Mouse (Mus musculus) lung, postnatal 0 days (tissue): ENCODE measurements around the gene Cnot8. TPM values are rescaled to one million over a fixed set of nuclear protein-coding genes. Genes with fewer than 3 reads are reported as not detected.
"Not testable (repeated sequence)": the region's sequence is repeated elsewhere in the genome, so short reads cannot be mapped to it uniquely, and the experiment has no call there.

Experiments used
- ATAC-seq: fragments of 200-750 bp; cut with Nextera tagmentation; 2 replicates; pipeline ENCODE4 v1.8.0; 2017; ENCODE audit warnings: moderate library complexity
- DNase-seq: peaks from one replicate; pipeline ENCODE4 v3.0.0-alpha.2; 2016; ENCODE audit warnings: low spot score
- H3K27ac ChIP-seq: fragments of 300-500 bp; sonication (generic); 2 replicates; pipeline ENCODE4 v1.5.1; 2014; ENCODE audit warnings: antibody characterized with exemption, mild to moderate bottlenecking, low read length, mixed read lengths
- H3K27me3 ChIP-seq: fragments of 300-500 bp; sonication (generic); replicated peaks from 2 replicates; pipeline ENCODE4 v1.6.1; 2014; ENCODE audit warnings: low read length, mixed read lengths; ENCODE audit not compliant: insufficient read depth
- H3K36me3 ChIP-seq: fragments of 300-500 bp; sonication (generic); 2 replicates; pipeline ENCODE4 v1.6.1; 2014; ENCODE audit warnings: low read length, mixed read lengths; ENCODE audit not compliant: insufficient read depth
- H3K4me1 ChIP-seq: fragments of 300-500 bp; sonication (generic); 2 replicates; pipeline ENCODE4 v1.6.1; 2014; ENCODE audit warnings: antibody characterized with exemption, low read depth, low read length, mixed read lengths; ENCODE audit not compliant: insufficient read depth
- H3K4me2 ChIP-seq: fragments of 300-500 bp; sonication (generic); replicated peaks from 2 replicates; pipeline ENCODE4 v1.6.1; 2014; ENCODE audit warnings: low read depth, mild to moderate bottlenecking, low read length, moderate library complexity, mixed read lengths
- H3K4me3 ChIP-seq: fragments of 300-500 bp; sonication (generic); 2 replicates; pipeline ENCODE4 v1.5.1; 2014; ENCODE audit warnings: low read depth, low read length
- H3K9ac ChIP-seq: fragments of 300-500 bp; sonication (generic); replicated peaks from 2 replicates; pipeline ENCODE4 v1.6.1; 2014; ENCODE audit warnings: low read depth, mild to moderate bottlenecking
- H3K9me3 ChIP-seq: fragments of 300-500 bp; sonication (generic); 2 replicates; pipeline ENCODE4 v1.6.1; 2016; ENCODE audit warnings: low read length, mixed read lengths
- CTCF ChIP-seq: IDR thresholded peaks from 2 replicates; pipeline ENCODE4 v1.5.1; 2016; ENCODE audit warnings: antibody characterized with exemption, mild to moderate bottlenecking
- EP300 ChIP-seq: IDR thresholded peaks from 2 replicates; pipeline ENCODE4 v1.6.1; 2016; ENCODE audit warnings: antibody characterized with exemption, mild to moderate bottlenecking, control low read depth
- WGBS: fragments of 180-500 bp; shearing (Covaris S2); extraction: QIAGEN DNeasy Blood & Tissue Kit; methylation state at CpG from one replicate; pipeline ENCODE4 v1.1.7; 2014; 5-methylcytosine and 5-hydroxymethylcytosine counted together
- polyA plus RNA-seq: library from polyadenylated mRNA; unstranded; fragments of >200 nt; fragmentation: Nextera tagmentation; extraction: Ambion mirVana; gene quantifications from 2 replicates; pipeline ENCODE4 v1.2.1, GENCODE M21; 2015

Cnot8 gene
- polyA plus RNA-seq, result 71.2 and 71.8 TPM in 2 replicates

DNA sequence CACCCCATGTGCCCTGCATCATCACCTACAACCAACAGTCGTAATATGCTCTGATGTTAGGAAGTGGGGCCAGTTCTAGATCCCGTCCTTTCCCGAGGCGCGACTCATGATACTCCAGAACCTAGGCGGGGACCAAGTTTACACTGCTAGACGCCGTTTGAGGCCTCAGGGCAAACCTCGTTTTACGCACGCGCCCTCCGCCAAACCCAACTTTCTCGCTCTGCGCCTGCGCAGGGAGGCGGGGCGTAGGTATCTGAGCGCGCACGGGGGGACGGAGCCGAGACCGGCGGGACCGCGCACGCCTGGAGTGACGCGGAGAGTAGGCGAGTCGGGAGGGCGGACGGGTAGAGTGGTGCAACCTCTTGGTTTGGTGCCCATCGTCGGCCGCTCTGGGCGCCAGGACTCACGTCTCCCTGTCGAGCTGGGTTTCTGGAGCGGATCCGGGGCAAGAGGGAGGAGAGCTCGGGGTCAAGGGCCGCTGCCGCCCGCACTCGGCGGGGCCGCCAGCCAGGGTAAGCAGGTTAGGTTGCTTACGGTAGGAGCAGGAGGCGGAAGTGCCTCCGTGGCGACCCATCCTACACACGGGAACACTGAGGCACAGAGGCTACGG, at the start of gene Cnot8:
Gene Cnot8, plus strand, starts transcription at position 457 of the 610 bp plus-strand sequence.
- ATAC-seq, result peak; percentile 99
- Histone ChIP-seq H3K9me3 (no peaks in the 10 kb centered on the region), H3K4me2 (peak within 1 kb of the TSS; percentile 69), H3K27ac (peak within 1 kb of the TSS; percentile 95), H3K27me3 (no peaks in the 10 kb centered on the region), H3K9ac (peak within 1 kb of the TSS; percentile 89), H3K4me1 (peaks cover 3% of the 10 kb centered on the region; the same call in 1 of the 2 replicates), H3K4me3 (peak within 1 kb of the TSS; percentile 85), H3K36me3 (no peaks in the 10 kb centered on the region)
- TF ChIP-seq EP300 (no peak), CTCF (no peak)
- WGBS, result under 1% methylated on average over 55 of the region's 55 CpGs
- peak; percentile 99 for DNase-seq

DNA sequence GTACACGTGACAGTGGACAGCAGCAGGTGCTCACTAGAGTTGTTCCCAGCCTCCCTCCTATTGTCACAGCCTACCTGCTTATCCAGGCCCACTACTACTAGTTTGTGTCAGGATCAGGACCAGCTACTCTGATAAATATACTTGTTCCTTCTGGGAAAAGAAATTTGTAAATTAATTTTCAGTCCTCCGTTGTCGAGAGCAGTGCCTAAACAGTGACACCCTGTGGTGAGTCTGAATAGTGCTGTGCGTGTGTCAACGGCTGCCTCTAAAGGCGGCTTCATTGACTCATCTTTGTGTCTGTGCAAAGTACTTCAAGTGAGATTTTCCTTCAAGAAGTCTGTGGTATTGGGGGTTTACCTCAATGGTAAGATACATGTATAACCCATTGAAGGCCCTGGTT, 46.5 kb upstream of the Cnot8 start:
- WGBS, result 37% methylated on average over 6 of the region's 6 CpGs
- H3K4me1 ChIP-seq, result no peaks in the 10 kb centered on the region
- H3K27me3 ChIP-seq, result no peaks in the 10 kb centered on the region
- H3K9ac ChIP-seq, result no peak overlapping the region
- peak; percentile 61 for DNase-seq
- ATAC-seq, result no peak
- H3K36me3 ChIP-seq, result peaks cover 36% of the 10 kb centered on the region
- H3K4me3 ChIP-seq, result no peak overlapping the region
- no peak overlapping the region for H3K27ac ChIP-seq
- no peaks in the 10 kb centered on the region for H3K9me3 ChIP-seq
- peak; percentile 88 for TF ChIP-seq CTCF
- TF ChIP-seq EP300, result no peak
- H3K4me2 ChIP-seq, result no peak overlapping the region

DNA sequence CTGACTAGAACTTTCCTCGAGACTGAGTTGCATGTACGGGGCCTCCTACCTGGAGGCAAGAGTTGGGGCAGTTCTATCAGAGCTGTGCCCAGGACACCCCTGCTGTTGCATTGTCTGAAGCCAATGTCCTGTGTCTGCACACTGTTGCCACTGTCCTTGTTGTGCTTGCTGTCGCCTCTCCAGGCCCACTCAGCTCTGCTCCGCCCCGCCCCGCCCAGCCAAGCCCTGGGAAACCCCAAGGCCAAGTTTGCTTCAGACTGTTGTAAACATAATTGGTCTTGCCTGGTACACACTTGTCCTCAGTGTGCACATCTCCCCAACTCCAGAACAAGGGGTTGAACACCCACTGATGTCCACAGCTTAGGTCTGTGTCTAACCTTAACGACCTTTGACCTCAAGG, 44.2 kb upstream of the Cnot8 start:
- not testable (repeated sequence) for H3K9me3 ChIP-seq, H3K4me1 ChIP-seq, DNase-seq, H3K27ac ChIP-seq, H3K9ac ChIP-seq, H3K27me3 ChIP-seq, H3K4me3 ChIP-seq, H3K4me2 ChIP-seq, ATAC-seq
- H3K36me3 ChIP-seq, result peaks cover 25% of the 10 kb centered on the region
- WGBS, result 91% methylated on average over 7 of the region's 7 CpGs

DNA sequence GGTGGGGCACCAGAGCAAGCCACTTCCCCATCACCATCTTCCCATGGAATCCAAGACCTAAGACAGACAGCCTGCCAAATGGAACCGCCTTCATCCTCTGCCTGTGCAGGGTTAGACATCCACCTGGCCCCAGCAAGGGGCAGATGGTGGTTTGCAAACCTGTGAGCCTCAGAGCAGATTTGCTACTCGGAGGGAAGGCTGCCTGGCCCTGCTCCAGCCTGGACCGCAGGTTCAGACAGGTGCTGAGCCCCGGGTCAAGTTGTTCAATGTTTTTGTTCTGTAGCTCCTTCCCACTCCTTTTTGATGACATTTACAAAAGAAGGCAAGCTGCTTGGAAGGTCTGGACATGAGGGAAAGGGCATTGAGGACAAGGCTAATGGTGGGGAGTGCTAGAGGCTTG, 42.7 kb upstream of the Cnot8 start:
- DNase-seq, H3K4me3 ChIP-seq, H3K9ac ChIP-seq, H3K27ac ChIP-seq, ATAC-seq, H3K4me2 ChIP-seq, H3K4me1 ChIP-seq, H3K27me3 ChIP-seq, H3K9me3 ChIP-seq: not testable (repeated sequence)
- peaks cover 17% of the 10 kb centered on the region for H3K36me3 ChIP-seq
- 98% methylated on average over 3 of the region's 4 CpGs for WGBS

DNA sequence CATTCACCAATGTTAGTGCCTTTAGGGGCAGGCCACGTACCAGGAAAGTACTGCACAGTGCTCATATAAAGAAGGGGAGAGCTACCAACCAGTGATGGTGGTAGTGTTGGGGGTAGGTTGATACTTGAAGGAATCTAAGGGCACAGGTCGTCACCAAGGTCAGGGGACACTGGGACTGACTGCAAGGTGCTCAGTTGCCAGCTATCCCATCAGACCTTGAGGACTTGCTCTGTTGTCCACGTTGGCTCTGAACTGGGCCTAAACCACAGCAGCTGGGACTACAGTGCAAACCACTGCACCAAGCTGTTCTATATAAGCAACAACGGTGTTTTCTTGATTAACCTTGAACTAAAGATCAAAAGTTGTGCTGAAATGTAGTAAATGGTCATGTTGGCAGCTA, 41.4 kb upstream of the Cnot8 start:
- Histone ChIP-seq H3K4me1 (no peaks in the 10 kb centered on the region), H3K4me3 (no peak overlapping the region), H3K36me3 (peaks cover 11% of the 10 kb centered on the region; the same call in 1 of the 2 replicates), H3K4me2 (no peak overlapping the region), H3K9ac (no peak overlapping the region), H3K27me3 (no peaks in the 10 kb centered on the region), H3K27ac (no peak overlapping the region), H3K9me3 (no peaks in the 10 kb centered on the region)
- TF ChIP-seq CTCF (no peak), EP300 (no peak)
- WGBS, result 81% methylated on average over 4 of the region's 4 CpGs
- ATAC-seq, result no peak
- DNase-seq, result no peak

DNA sequence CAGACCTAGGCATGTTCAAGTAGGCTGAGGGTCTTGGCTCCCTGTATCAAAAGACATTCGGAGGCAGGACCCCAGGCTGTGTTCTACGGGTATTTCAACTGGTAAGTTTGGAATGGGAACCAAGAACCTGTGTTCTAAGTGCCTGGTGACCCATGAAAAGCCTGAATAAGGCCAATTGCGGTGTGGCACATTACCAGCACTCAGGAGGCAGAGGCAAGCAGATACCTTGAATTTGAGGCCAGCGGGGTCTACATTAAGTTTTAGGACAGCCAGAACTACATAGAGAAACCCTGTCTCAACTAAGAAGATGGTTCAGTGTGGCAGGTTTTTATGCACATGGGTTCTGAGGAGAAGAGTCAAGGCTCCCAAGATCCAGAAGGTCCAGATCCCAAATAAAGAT, 38.9 kb upstream of the Cnot8 start:
- H3K4me3 ChIP-seq, result no peak overlapping the region
- no peak for ATAC-seq
- WGBS, result 87% methylated on average over 4 of the region's 4 CpGs

DNA sequence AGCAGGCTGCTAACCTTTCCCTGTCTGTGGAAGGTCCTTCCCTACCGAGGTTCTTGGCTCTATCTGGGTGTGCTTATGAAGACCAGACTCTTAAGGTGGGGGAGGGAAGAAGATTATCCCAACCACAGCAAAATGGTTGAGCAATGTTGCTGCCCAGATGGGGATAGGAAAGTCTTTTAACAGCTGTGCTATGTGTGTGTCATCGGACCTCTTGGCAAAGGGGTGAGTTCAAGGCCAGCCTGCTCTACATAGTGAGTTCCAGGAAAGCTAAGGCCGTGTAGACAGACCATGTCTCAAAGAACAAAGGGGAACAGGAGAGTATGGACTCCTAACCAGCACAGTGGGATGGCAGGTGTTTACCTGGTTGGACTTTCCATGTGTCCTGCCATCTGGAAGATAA, 31.0 kb upstream of the Cnot8 start:
- DNase-seq (no peak), ATAC-seq (no peak)
- H3K36me3 ChIP-seq, result no peaks in the 10 kb centered on the region
- H3K27me3 ChIP-seq, result no peaks in the 10 kb centered on the region
- no peak overlapping the region for H3K27ac ChIP-seq
- TF ChIP-seq EP300 (no peak), CTCF (no peak)
- H3K4me2 ChIP-seq, result no peak overlapping the region
- H3K9me3 ChIP-seq, result no peaks in the 10 kb centered on the region
- H3K4me3 ChIP-seq, result no peak overlapping the region
- 77% methylated on average over 3 of the region's 3 CpGs for WGBS
- H3K4me1 ChIP-seq, result no peaks in the 10 kb centered on the region
- H3K9ac ChIP-seq, result no peak overlapping the region

More for the DNA sequence above, 38.9 kb upstream of the Cnot8 start:
- Histone ChIP-seq H3K9ac (no peak overlapping the region), H3K36me3 (peaks cover 9% of the 10 kb centered on the region; the same call in 1 of the 2 replicates), H3K27ac (no peak overlapping the region), H3K9me3 (no peaks in the 10 kb centered on the region), H3K4me1 (no peaks in the 10 kb centered on the region), H3K4me2 (no peak overlapping the region), H3K27me3 (no peaks in the 10 kb centered on the region)
- TF ChIP-seq EP300, result no peak
- TF ChIP-seq CTCF, result no peak
- no peak for DNase-seq
